Mouse (Mus musculus) kidney, postnatal 36 days (tissue): ENCODE results near the gene Exoc7.
A peak's percentile ranks its signal among the peaks of the same experiment; 100 is the strongest.

Experiments used
- DNase-seq, 2 experiments: peaks; one replicate each; pipeline ENCODE4 v3.0.0; 2021 to 2022; ENCODE audit warnings: mixed read lengths in 2 of 2

The Exoc7 gene

GRCm38 (mm10) chr11:116307019-116307725 lies at the start of gene Exoc7:
Gene Exoc7 (minus strand): TSS chr11:116307233.
- no peak for DNase-seq

DNA sequence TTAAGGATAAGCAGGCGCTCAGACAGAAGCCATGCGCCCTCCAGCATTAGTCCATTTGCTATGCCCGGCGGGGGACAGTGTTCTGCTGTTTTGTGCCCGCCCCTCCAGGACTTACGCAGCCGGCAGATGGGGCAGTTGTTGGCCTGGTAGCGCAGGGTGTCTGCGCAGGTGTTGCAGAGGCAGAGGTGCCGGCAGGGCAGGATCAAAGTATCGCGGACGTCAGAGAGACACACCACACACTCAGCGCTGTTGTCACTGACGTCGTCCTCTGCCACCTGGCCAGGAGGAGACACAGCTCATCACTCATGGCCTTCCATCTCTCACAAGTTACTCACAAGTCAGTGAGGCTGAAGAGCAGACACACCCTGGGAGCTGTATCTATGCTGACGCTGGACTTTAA lies 47.5 kb upstream of the Exoc7 start:
- no peak for DNase-seq

GRCm38 (mm10) chr11:116353535-116353934 lies 46.5 kb upstream of the Exoc7 start:
- DNase-seq, result no peak

DNA sequence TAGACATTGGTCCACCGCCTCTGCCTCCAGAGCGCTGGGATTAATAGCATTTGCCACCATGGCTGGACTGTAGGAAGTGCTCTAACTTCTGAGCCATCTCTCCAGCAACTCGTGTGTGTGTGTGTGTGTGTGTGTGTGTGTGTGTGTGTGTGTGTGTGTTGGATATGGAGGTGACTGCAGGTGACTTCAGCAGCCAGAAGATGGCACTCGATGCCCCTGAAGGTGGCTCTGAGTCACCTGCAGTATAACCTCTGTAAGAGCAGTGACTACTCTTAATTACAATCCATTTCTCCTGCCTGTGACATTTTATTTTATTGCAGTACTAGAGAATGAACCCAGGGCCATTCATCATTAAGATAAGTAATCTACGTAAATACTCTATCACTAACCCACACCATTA lies 44.3 kb upstream of the Exoc7 start:
- DNase-seq, result no peak

DNA sequence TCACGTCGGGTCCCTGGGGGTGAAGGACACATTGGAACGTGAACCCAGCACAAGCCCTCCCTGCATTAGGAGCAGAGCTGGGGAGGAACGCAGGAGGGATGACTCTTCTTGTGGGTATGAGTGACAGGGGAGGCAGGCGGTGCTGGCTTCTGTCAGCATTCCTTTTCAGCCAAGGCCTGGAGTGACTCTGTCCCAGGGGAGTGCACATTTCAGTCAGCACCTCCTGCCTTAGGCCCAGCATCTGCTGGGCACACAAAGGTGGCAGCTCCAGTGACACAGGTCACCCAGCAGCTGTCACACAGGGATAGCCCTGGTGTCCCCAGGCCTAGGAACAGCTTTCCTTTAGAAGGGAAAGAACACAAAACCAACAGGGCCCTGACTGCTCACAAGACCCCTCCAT lies 40.9 kb upstream of the Exoc7 start:
- DNase-seq, result no peak

- no peak for DNase-seq
Measured at GRCm38 (mm10) chr11:116347012-116347411, 40.0 kb upstream of the Exoc7 start.

DNA sequence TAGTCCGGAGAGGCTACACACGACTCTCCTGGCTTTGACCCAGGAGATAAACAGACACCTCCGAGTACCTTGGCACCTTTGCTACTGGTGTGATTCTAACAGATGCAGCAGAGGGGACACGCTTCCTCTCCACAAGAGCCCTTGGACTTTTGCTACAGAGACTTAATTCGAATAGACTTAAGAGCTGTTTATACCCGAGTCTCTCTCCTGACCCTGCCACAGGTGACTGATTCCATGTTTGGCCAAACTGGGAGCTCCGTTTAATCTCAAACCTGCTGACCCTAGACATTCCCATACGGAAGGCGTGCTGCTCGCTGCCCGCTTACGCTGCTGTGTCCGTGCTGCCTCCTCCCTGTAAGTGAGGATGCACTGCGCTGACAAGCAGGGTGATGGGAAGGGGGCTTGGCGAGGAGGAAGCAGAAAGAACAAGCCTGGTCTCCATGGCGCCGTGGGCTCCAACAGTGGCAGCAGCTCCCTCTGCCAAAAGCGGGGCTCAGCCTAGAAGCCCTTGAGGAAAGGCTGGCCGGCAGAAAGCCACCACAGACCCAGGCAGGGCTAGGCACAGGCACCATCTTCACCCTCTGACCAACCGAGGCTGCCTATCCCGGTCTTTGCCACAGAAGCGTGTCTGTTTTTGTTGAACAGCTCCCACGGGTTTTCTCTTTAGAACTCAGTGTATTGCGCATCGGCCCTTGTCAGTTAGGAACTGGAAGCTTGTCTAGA lies 35.2 kb upstream of the Exoc7 start:
- peak; percentile 38 to 44 for DNase-seq

DNA sequence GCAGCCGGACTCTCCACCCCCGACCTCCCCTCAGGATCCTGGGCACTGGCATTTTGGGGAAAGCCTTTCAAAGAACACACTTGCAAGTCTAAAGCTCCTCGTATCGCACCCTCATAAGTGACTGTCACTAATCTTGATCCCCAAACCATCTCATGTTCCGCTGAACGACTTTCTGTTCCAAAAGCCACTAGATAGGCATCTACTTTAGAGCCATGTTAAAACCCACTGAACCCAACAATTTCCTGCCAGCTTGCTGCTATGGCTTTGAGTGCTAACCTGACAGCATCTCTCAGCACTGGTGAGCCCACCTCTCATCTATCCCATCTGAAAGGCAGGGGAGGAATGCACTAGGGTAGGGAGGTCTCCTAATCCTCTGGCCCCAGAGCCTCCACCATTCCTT lies 30.5 kb upstream of the Exoc7 start:
- DNase-seq, result no peak

- DNase-seq, result no peak
Measured at GRCm38 (mm10) chr11:116337000-116337399, 30.0 kb upstream of the Exoc7 start.

GRCm38 (mm10) chr11:116336393-116336792 lies 29.4 kb upstream of the Exoc7 start:
- no peak for DNase-seq

- DNase-seq, result peak; percentile 97
Measured at GRCm38 (mm10) chr11:116335244-116336036, 28.4 kb upstream of the Exoc7 start, which contains the start of gene Foxj1. Gene Foxj1 (minus strand): TSS chr11:116335399.

DNA sequence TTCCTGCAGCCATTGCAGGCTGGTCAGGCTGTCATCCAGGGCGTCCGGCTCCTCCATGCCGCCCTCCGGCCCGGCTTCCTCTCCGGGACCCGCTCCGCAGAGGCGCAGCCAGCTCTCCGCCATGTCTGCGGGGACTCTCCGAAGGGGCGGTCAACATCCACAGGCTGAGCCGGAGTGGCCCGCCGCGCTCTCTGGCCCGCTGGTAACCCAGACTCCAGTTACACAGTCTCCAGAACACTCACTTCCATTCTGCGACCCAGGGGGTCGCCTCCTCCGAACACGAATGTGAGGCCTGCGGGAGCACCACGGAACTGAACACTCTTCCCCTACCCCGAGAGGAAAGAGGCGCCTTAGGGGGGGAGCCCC lies 27.4 kb upstream of the Exoc7 start:
- DNase-seq, result no peak

DNA sequence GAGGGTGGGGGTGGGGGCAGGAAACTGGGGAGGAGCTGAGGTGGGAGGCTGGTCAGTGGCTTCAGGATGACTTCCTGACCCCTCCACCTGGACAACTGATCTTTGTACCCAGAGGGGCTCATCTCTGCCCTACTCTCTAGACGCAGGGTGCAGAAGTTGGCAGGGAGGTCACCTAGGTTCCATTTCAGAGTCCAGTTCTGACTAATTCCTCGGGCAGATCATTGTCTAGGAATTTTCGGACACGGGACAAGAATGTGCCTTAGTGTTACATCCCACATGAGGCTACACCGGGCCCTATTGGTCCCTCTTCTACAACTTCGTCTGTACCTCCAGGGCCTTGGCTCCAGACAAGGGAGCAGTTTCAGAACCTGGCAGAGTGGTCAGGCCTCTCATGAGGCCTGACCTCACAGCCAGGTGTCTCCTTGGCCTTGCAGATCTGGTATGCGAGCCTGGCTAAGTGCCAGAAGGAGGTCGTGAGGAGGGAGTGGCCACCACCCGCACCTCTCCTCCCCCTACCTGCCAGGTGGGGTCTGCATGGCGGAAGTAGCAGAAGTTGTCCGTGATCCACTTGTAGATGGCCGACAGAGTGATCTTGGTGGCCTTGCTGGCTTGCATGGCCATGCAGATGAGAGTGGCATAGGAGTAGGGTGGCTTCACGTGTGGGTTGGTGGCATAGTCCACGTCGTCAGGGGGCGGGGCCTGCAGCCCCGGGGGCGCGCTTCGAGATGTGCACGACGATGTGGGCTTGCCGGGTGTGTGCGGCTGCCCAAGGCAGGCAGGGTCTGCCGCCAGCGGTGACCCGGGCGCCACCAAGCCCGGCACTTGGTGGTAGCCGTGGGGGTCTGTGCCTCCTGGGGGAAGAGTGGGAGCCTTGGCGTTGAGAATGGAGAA lies 26.7 kb upstream of the Exoc7 start:
- DNase-seq, result peak; percentile 44 to 52

- DNase-seq, result peak; percentile 22 to 49
Measured at GRCm38 (mm10) chr11:116332983-116333270, 25.9 kb upstream of the Exoc7 start.

DNA sequence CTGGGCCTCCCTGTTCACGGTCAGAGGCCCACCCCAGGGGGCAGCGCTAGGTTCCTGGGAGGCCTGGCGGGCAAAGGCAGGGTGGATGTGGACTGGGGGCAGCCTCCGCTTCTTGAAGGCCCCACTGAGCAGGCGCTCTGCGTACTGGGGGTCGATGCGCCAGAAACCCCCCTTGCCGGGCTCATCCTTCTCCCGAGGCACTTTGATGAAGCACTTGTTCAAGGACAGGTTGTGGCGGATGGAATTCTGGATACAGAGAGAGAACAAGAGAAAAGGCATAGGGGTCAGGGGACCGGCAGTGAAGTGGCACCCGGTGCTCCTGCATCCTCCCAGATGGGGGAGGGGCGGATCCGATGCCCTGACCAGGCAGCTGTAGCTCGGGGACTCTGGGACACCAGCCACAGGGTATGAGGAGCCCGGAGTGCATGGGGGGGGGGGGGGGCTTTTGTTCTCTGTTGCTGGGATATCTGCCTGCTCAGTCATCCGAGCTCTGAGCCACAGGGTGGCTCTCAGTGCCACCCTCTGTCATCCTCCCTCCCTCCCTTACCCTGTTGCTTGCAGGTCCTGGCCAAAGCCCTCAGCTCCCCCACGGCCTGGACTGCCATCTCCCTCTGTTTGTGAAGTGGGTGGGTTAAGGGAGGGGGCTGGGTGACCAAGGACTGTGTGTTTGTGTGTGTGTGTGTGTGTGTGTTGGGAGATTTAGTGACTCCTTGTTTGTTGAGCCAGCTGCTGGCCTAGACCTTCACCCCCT lies 25.4 kb upstream of the Exoc7 start:
- peak; percentile 38 to 75 for DNase-seq

- DNase-seq, result no peak
Measured at GRCm38 (mm10) chr11:116330211-116330518, 23.1 kb upstream of the Exoc7 start.

DNA sequence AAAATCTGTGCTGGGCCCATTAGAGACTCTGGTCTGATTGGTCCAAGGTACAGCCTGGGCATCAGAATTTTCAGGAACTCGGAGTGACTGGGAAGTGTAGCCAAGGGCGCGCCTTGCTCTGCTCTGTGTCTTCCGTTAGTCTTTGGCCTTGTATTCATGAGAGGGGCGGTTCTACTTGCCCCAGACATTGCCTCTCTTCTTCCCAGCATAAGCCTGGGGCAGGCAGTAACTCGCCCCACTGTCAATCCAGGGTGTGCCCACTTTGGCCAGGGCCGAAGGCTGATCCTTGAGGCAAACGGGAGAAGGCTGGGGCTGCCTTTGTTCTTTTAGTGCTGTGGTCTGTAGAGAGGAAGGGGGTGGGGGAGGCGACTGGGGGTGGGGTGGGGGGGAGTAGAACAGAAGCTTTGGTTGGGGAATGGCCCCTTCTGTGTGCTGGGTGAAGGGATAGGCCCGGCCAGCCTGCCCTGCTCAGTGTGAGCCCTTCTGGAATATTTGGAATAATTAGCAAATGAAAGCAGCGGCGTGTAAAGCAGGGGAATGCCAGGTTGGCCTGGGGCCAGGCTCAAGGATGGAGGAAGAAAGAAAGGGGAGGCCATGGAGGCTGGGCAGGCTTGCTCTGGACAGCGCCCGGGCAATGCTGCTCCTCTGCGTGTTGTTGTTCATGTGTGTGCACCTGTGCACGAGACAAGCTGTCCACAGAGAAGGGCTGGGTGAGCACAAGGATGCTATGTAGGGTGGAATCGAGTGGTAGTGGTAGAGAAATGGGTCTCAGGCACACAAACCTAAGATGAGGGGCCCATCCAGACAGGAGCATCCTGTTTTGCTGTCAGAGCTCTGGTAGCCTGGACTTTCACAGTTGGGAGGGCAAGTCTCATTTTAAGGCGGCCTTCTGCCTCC lies 22.5 kb upstream of the Exoc7 start:
- DNase-seq, result peak; percentile 59 to 79

- peak; percentile 20 to 29 for DNase-seq
Measured at GRCm38 (mm10) chr11:116326963-116327603, 20.1 kb upstream of the Exoc7 start.

- DNase-seq, result peak; percentile 70 to 95
Measured at GRCm38 (mm10) chr11:116318719-116319659, 12.0 kb upstream of the Exoc7 start.
